Mouse (Mus musculus) heart, postnatal 25 days (tissue): ENCODE data around the gene 4930412O13Rik. TPM values are rescaled to one million over a fixed set of nuclear protein-coding genes. Genes with fewer than 3 reads are reported as not detected.

Experiments
- DNase-seq: peaks from one replicate; pipeline ENCODE4 v3.0.0; 2022; ENCODE audit warnings: low spot score
- intact Hi-C: fragments of 180-260 bp; cut with DNase I; formaldehyde crosslinking; loops from one replicate; pipeline ENCODE4 v1.15.1; 2025
- total RNA-seq, 2 experiments: library from RNA; stranded (reverse); gene quantifications; 2 replicates each; pipeline ENCODE4 v1.2.3; 2021

Gene 4930412O13Rik
- total RNA-seq, 2 experiments from 2014 or later, result not detected

DNA sequence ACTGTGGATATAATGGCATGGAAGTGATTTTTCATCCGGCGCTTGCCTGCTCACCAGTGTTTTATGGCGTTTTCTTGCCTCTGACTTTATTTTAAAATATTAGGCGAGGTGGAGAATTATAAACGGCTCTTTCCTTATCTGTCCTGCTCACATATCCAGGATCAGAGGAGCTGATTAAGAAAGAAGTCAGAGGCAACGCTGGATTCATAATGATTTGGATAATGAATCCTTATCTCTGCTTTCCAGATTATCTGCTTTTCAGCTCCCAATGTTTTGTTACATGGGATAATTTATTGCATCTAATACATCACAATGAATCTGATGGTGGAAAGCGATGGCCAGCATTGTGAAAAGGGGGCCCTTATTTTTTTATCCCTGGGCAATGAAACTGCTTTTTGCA lies 11.5 kb downstream of the 4930412O13Rik start:
- no peak for DNase-seq
- intact Hi-C loops, result no loop called here

DNA sequence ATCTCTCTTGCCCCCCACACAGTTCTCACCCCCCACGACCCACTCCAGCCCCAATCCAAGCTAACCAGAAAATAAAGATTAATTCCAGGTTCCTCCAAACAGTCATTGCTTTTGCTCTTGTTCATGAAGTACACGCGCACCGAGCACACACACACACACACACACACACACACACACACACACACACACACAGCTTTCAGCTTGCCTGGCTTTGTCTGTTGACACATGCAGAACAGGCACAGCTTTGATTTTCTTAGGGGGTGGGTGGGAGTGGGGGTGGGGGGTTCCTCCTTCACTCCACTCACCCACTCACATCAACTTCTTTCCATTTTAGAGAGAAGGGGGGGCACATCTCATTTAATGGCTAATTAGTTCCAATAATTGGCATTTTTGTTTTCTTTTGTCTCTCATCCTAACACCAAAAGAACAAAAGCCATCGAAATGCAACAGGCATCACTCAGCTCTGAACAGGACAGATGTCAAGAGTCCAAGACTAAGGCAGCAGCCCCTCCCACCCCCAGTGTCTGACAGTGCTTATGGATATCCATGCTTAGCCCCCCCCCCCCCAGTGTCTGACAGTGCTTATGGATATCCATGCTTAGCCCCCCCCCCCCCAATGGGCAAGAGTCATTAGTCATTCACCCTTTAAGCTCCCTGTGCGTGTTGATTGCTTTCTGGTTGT lies 12.4 kb downstream of the 4930412O13Rik start:
- no peak for DNase-seq
- intact Hi-C loops, result no loop called here

DNA sequence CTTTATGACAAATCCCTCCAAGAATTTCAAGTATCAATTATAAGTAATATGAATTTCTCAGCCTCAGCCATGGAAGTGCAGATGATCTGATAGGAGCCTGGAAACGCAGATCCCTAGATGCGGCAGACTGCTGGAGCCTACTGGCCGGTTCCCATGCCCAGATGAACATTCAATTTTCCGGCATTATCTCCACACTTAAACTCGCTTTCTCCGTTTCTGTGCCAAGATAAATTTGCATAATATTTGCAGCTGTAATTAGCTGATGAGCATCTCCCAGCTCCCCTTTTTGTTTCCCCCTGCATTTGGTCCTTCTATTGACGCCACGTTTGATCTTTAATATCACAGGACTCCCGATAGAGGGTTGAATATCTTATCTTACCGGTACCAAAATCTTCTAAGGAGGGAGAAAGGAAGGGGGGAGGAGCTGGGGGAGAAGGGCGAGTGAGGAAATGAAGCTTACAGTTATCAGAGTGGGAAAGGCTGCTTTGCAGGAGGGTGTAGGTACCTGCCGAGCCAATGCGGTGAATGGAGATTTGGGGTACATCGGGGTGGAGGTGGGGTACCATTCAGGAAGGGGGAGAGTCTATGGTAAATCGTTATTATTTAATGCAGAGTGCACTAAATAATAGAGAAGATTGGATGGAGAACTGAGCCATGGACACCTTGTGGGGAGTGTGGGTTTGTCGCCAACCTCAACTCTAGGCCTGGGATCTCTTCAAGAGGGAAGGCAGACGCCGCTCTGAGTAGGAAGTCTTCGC lies 14.0 kb downstream of the 4930412O13Rik start:
- no peak for DNase-seq
- intact Hi-C loops, result no loop called here

DNA sequence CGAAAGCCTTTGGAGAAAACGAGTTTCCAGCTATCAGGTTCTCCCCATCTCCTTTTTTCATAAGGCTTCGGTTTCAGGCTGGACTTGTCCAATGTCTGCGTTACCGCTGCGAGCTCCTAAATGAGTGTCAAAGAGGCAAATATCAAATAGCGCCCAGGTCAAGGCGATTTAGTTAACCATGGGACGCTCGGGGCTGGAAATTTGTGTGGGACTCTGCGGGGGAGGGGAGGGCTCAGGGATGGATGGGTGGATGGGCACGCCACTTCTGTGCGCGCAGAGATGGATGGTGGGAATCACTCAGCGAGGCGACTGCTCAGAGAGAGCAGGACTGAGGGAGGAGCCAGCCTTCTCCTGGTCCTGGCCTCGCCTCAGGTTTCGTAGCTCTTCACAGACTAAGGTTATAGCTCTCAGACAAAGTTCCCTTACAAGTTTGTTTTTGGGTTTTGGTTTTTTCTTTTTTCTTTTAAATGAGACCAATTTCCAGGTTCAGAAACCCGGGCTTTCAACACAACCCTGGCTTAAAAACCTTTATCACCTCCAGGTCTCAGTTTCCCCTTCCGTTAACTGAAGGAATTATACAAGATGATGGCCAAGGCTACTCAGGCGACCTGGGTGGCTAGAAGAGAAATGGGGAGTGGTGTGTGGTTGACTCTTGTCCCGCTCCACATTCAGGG lies 15.2 kb downstream of the 4930412O13Rik start:
- DNase-seq, result no peak
- intact Hi-C loops, result no loop called here

DNA sequence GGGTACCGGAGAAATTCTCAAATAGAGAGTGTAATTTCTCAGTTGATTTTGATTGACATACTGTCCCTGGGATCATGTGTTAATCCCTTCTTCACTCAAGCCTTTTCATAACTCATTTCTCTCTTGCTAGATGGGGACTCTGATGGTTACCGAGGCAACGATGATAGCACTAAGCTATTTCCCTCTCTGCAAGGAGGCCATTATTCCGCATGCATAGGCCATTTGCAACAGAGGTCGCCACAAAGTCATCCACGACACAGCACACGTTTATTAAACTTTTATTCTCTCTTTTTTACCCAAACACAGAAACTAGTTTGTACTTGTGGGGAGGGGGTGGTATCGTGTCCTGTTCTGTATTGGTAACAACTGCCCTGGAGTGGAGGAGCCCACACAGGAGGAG lies 16.8 kb downstream of the 4930412O13Rik start:
- DNase-seq, result no peak
- intact Hi-C loops, result no loop called here

DNA sequence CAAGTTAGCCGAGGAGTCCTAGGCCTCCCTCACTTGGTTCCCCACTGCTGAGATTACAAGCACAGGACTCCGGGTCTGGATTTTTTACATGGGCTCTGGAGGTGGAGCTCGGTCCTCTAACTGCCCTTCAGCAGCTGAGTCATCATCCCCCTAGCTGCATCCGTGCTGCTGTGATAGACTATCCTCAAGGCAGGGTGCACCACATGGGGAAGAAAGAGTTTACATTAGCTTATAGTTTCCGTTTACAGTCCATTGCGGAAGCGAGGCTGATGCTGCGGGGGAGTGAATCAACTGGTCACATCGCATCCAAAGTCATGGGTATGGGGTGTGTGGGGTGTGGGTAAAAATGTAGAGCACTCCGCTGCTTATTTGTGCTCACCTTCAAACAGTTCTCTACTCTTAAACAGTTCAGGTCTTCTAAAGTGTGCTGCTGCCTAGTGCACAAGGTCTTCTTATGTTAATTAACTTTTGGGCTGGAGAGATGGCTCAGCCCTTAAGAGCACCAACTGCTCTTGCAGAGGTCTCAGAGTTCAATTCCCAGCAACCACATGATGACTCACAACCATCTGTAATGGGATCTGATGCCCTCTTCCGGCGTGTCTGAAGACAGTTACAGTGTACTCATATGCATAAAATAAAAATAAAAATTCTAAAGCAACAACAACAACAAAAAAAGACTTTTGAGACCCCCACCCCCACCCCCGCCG lies 23.0 kb downstream of the 4930412O13Rik start:
- DNase-seq, result no peak
- intact Hi-C loops, result no loop called here

DNA sequence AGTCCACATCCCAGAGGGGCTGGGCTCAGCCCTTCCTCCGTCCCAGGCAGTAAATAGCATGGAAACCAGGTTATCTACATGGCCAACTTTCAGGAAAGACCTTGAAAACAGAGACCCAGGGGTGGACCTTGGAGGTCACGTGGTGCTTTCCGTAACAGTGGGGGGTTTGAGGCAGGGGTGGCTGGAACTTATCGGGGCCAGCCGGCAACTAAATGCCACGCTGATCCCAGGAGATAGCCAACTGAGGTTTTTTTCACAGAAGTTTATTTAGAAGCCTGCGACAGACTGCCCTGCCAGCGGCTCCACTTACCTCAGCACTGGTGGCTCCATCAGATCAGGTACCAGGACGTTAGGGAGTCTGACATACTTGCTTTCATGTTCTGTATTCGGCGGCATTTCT lies 24.9 kb downstream of the 4930412O13Rik start:
- DNase-seq, result no peak
- intact Hi-C loops, result no loop called here

DNA sequence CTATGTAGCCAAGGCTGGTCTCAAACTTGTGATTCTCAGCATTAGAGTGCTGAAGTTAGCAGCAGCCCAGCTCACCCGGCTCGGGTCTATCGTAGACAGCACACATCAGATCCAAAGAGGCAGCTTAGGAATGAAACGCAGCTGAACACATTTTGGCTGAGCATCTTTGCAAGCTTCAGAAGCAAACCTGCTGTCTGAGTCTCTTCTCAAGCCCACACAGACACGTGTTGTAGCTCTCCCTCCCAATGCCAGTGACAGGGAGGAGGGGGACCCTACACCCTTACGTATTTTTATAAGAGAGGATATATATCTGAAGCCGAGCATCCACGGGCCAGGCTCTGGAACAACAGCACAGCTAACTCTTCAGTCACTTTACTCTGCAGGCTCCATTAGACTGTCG lies 36.5 kb downstream of the 4930412O13Rik start:
- intact Hi-C loops, result no loop called here
- no peak for DNase-seq

DNA sequence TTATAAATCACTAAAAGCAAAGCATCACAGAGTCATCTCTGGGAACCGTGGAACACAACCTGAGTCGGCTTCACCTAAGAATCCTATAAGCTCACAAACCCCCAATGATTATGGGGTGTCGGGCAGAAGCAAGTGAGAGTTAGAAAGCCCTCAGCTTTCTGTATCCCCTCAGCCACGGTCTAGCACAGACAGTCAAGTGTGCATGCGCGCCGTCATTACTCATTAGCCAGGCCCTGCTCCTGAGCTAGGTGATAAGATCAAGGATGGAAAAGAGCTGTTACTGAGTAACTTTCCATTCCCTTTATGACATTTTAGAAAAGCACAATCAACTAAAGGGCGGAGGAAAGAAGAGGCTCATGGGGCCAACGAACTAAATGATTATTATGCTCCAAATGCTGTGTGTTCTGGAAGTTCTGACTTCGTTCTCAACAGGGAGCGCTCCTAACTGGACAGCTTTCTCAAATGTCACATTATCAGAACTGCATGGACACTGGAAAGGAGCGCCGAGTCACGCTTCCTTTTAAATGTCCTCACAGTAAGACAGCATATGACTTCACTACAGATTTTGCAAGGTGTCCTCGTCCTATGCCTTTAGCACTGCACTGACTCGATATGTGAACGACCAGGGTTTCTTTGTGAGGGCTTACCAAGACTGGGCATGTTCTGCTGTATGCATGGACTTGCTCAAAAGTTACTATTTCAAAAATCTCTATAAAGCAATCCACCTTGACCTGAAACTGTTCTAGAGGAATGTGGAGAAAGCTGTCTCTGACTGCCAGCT lies 37.8 kb downstream of the 4930412O13Rik start:
- intact Hi-C loops, result no loop called here
- no peak for DNase-seq

DNA sequence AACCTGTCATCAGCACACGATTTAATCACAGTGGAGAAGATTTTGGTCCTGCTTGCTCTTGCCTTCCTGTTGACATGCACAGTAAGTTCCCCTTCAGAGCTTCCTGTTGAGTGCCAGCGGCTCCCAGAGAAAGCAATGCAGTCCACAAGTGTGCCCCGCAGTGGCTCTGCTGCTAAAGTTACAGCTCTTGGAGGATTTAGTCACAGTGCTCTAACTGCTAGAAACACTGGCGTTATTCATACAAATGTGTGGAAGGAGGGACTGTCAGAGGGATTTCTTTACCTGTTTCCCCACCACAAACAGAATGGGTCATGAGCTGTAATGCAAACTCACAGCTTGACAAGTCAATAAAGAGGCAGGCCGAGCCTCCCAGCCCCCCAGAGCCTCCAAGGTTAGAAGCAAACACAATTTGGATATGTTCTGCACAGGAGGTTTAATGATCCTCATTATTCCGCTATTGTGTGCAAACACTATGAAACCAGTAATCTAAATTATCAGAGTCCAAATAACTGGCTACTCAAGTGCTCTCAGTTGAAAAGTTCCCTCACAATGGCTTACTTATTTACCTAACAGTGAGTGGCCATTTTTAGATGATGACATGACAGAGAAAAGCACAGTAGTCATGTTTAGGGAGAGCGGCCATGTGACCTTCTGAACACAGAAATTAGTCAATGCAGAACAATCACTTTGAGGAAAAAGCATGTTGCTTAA lies 45.3 kb downstream of the 4930412O13Rik start:
- intact Hi-C loops, result no loop called here

DNA sequence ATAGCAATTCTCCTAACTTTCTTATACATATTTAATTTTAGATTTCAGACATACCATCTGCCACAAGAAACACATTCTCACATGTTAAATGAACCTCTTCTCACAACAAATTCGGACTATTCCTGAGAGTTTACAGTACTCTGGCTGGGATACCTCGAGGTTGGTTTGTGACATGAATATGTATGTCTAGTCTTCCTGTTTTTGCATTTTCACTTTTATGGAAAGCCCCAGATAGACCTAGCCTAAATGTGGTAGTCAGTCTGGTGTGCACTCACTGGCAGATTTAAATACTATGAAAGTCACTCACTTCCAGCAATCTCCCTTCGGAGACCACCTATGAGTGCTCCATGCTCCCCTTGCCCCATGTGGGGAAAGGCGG lies 45.8 kb downstream of the 4930412O13Rik start:
- intact Hi-C loops, result no loop called here
- DNase-seq, result no peak

More for the DNA sequence above, 45.3 kb downstream of the 4930412O13Rik start:
- no peak for DNase-seq

Other genes starting within 250 kb of the 4930412O13Rik start
- gene 9230102O04Rik, start 8.3 kb downstream of the 4930412O13Rik start, total RNA-seq, result not detected
- 1 to 10 TPM; 1.1 to 1.7 TPM for gene Gata3, start 8.8 kb downstream of the 4930412O13Rik start, total RNA-seq
- 1 to 10 TPM; 7.9 to 9.4 TPM for gene Taf3, start 167.3 kb downstream of the 4930412O13Rik start, total RNA-seq
- 1,000 to 10,000 TPM; 1,456 to 1,515 TPM for gene Atp5c1, start 199.3 kb downstream of the 4930412O13Rik start, total RNA-seq
- gene Kin, start 199.3 kb downstream of the 4930412O13Rik start, total RNA-seq, result 10 to 100 TPM in 1 of 2 experiments, 1 to 10 TPM in 1; 6.1 to 11.0 TPM